Mouse (Mus musculus): ENCODE results near the gene AC131692.1. TPM values are rescaled to one million over a fixed set of nuclear protein-coding genes. Genes with fewer than 3 reads are reported as not detected.

Gene AC131692.1
- polyA plus RNA-seq, 1 experiment from 2014 or later: 0.62 TPM

Small RNA genes within 50 kb of the gene (microRNA-seq; reads per million reads assigned to microRNA genes)
- 0.78 reads per million for gene Mir6988

Other genes with a start within 250 kb of the AC131692.1 start
- 18.3 and 18.6 TPM in 2 replicates for gene Frmd8, start 219.1 kb upstream of the AC131692.1 start, polyA plus RNA-seq (2014; fragmentation: Nextera tagmentation; extraction: Ambion mirVana)
- gene Slc25a45, start 216.6 kb upstream of the AC131692.1 start, polyA plus RNA-seq (2014; fragmentation: Nextera tagmentation; extraction: Ambion mirVana): 1.8 and 2.8 TPM in 2 replicates
- gene Tigd3, start 200.3 kb upstream of the AC131692.1 start, polyA plus RNA-seq (2014; fragmentation: Nextera tagmentation; extraction: Ambion mirVana): 3.1 and 3.2 TPM in 2 replicates
- 132 and 148 TPM in 2 replicates for gene Dpf2, start 181.4 kb upstream of the AC131692.1 start, polyA plus RNA-seq (2014; fragmentation: Nextera tagmentation; extraction: Ambion mirVana)
- gene Cdc42ep2, start 169.6 kb upstream of the AC131692.1 start, polyA plus RNA-seq (2014; fragmentation: Nextera tagmentation; extraction: Ambion mirVana): 7.3 and 7.4 TPM in 2 replicates
- gene Pola2, start 130.2 kb upstream of the AC131692.1 start, polyA plus RNA-seq (2014; fragmentation: Nextera tagmentation; extraction: Ambion mirVana): 68.9 and 73.2 TPM in 2 replicates
- gene Slc22a20, start 108.3 kb upstream of the AC131692.1 start, polyA plus RNA-seq (2014; fragmentation: Nextera tagmentation; extraction: Ambion mirVana): not detected in 2 replicates
- gene Capn1, start 78.5 kb upstream of the AC131692.1 start, polyA plus RNA-seq (2014; fragmentation: Nextera tagmentation; extraction: Ambion mirVana): 16.1 and 16.6 TPM in 2 replicates
- gene Syvn1, start 47.8 kb upstream of the AC131692.1 start, polyA plus RNA-seq (2014; fragmentation: Nextera tagmentation; extraction: Ambion mirVana): 24.8 and 27.5 TPM in 2 replicates
- gene Mrpl49, start 36.6 kb upstream of the AC131692.1 start, polyA plus RNA-seq (2014; fragmentation: Nextera tagmentation; extraction: Ambion mirVana): 75.5 and 77.4 TPM in 2 replicates
- 902 and 945 TPM in 2 replicates for gene Fau, start 36.6 kb upstream of the AC131692.1 start, polyA plus RNA-seq (2014; fragmentation: Nextera tagmentation; extraction: Ambion mirVana)
- 27.6 and 30.8 TPM in 2 replicates for gene Znhit2, start 33.2 kb upstream of the AC131692.1 start, polyA plus RNA-seq (2014; fragmentation: Nextera tagmentation; extraction: Ambion mirVana)
- gene Tm7sf2, start 26.0 kb upstream of the AC131692.1 start, polyA plus RNA-seq (2014; fragmentation: Nextera tagmentation; extraction: Ambion mirVana): 24.8 and 24.9 TPM in 2 replicates
- gene Vps51, start 17.2 kb upstream of the AC131692.1 start, polyA plus RNA-seq (2014; fragmentation: Nextera tagmentation; extraction: Ambion mirVana): 60.1 and 66.7 TPM in 2 replicates
- not detected in 2 replicates for gene Tmem262, start 14.4 kb upstream of the AC131692.1 start, polyA plus RNA-seq (2014; fragmentation: Nextera tagmentation; extraction: Ambion mirVana)
- gene Gm28374, start 12.2 kb upstream of the AC131692.1 start, polyA plus RNA-seq (2014; fragmentation: Nextera tagmentation; extraction: Ambion mirVana): 1.0 and 2.1 TPM in 2 replicates
- gene Zfpl1, start 9.5 kb upstream of the AC131692.1 start, polyA plus RNA-seq (2014; fragmentation: Nextera tagmentation; extraction: Ambion mirVana): 77.7 and 81.6 TPM in 2 replicates
- gene Cdca5, start 9.4 kb upstream of the AC131692.1 start, polyA plus RNA-seq (2014; fragmentation: Nextera tagmentation; extraction: Ambion mirVana): 37.2 and 39.0 TPM in 2 replicates
- gene Naaladl1, start 11.4 kb downstream of the AC131692.1 start, polyA plus RNA-seq (2014; fragmentation: Nextera tagmentation; extraction: Ambion mirVana): 0.54 and 0.64 TPM in 2 replicates
- gene Sac3d1, start 24.2 kb downstream of the AC131692.1 start, polyA plus RNA-seq (2014; fragmentation: Nextera tagmentation; extraction: Ambion mirVana): 45.4 and 47.9 TPM in 2 replicates
- 27.6 and 30.6 TPM in 2 replicates for gene Snx15, start 33.9 kb downstream of the AC131692.1 start, polyA plus RNA-seq (2014; fragmentation: Nextera tagmentation; extraction: Ambion mirVana)
- gene Batf2, start 46.6 kb downstream of the AC131692.1 start, polyA plus RNA-seq (2014; fragmentation: Nextera tagmentation; extraction: Ambion mirVana): 0.23 and 0.34 TPM in 2 replicates
- gene Arl2, start 47.1 kb downstream of the AC131692.1 start, polyA plus RNA-seq (2014; fragmentation: Nextera tagmentation; extraction: Ambion mirVana): 101 and 107 TPM in 2 replicates
- not detected in 2 replicates for gene Majin, start 90.0 kb downstream of the AC131692.1 start, polyA plus RNA-seq (2014; fragmentation: Nextera tagmentation; extraction: Ambion mirVana)
- 0.90 TPM in 1 of 2 replicates, not detected in the other for gene Gpha2, start 132.0 kb downstream of the AC131692.1 start, polyA plus RNA-seq (2014; fragmentation: Nextera tagmentation; extraction: Ambion mirVana)
- gene Ppp2r5b, start 141.5 kb downstream of the AC131692.1 start, polyA plus RNA-seq (2014; fragmentation: Nextera tagmentation; extraction: Ambion mirVana): 22.1 and 23.5 TPM in 2 replicates
- gene Atg2a, start 147.2 kb downstream of the AC131692.1 start, polyA plus RNA-seq (2014; fragmentation: Nextera tagmentation; extraction: Ambion mirVana): 9.2 and 10.4 TPM in 2 replicates
- gene Ehd1, start 182.3 kb downstream of the AC131692.1 start, polyA plus RNA-seq (2014; fragmentation: Nextera tagmentation; extraction: Ambion mirVana): 44.9 and 46.2 TPM in 2 replicates
- 2.2 and 2.3 TPM in 2 replicates for gene Cdc42bpg, start 212.0 kb downstream of the AC131692.1 start, polyA plus RNA-seq (2014; fragmentation: Nextera tagmentation; extraction: Ambion mirVana)
- 40.0 and 41.3 TPM in 2 replicates for gene Men1, start 240.6 kb downstream of the AC131692.1 start, polyA plus RNA-seq (2014; fragmentation: Nextera tagmentation; extraction: Ambion mirVana)
- 10.0 TPM in 2 replicates for gene Map4k2, start 246.7 kb downstream of the AC131692.1 start, polyA plus RNA-seq (2014; fragmentation: Nextera tagmentation; extraction: Ambion mirVana)

Measured in stomach, embryonic 14.5 days (tissue).